Mouse (Mus musculus) embryonic facial prominence, embryonic 15.5 days (tissue): Measurements from ENCODE around the gene Vrk2. TPM values are rescaled to one million over a fixed set of nuclear protein-coding genes. Genes with fewer than 3 reads are reported as not detected.

Source experiments
- ATAC-seq: fragments of 200-750 bp; cut with Nextera tagmentation; 2 replicates; pipeline ENCODE4 v1.8.0; 2017; ENCODE audit warnings: low read depth, moderate TSS enrichment; ENCODE audit not compliant: insufficient number of reproducible peaks, low FRiP score, low TSS enrichment
- H3K27ac ChIP-seq: fragments of 300-500 bp; sonication (generic); replicated peaks from 2 replicates; pipeline ENCODE4 v1.5.1; 2015; ENCODE audit warnings: mild to moderate bottlenecking, inconsistent platforms
- H3K27me3 ChIP-seq: fragments of 300-500 bp; sonication (generic); 2 replicates; pipeline ENCODE4 v1.6.1; 2015; ENCODE audit warnings: inconsistent platforms
- H3K36me3 ChIP-seq: fragments of 300-500 bp; sonication (generic); 2 replicates; pipeline ENCODE4 v1.6.1; 2015; ENCODE audit warnings: mild to moderate bottlenecking, inconsistent platforms
- H3K4me1 ChIP-seq: fragments of 300-500 bp; sonication (generic); 2 replicates; pipeline ENCODE4 v1.6.1; 2015; ENCODE audit warnings: inconsistent platforms
- H3K4me2 ChIP-seq: fragments of 300-500 bp; sonication (generic); replicated peaks from 2 replicates; pipeline ENCODE4 v1.6.1; 2015; ENCODE audit warnings: mild to moderate bottlenecking, inconsistent platforms
- H3K4me3 ChIP-seq: fragments of 300-500 bp; sonication (generic); replicated peaks from 2 replicates; pipeline ENCODE4 v1.5.1; 2015; ENCODE audit warnings: mild to moderate bottlenecking, inconsistent platforms
- H3K9ac ChIP-seq: fragments of 300-500 bp; sonication (generic); 2 replicates; pipeline ENCODE4 v1.6.1; 2015; ENCODE audit warnings: inconsistent platforms
- H3K9me3 ChIP-seq: fragments of 300-500 bp; sonication (generic); replicated peaks from 2 replicates; pipeline ENCODE4 v1.6.1; 2016; ENCODE audit warnings: inconsistent platforms
- WGBS: fragments of 180-500 bp; shearing (Covaris S2); methylation state at CpG from one replicate; pipeline ENCODE4 v1.1.7; 2015; 5-methylcytosine and 5-hydroxymethylcytosine counted together
- polyA plus RNA-seq: library from polyadenylated mRNA; unstranded; fragments of >200 nt; fragmentation: Nextera tagmentation; extraction: Ambion mirVana; gene quantifications from 2 replicates; pipeline ENCODE4 v1.2.1, GENCODE M21; 2015

Gene Vrk2
- polyA plus RNA-seq, 1 experiment from 2014 or later = 20.3 TPM

GRCm38 (mm10) chr11:26598876-26599275 is 5.1 kb upstream of the Vrk2 start:
- H3K27me3 ChIP-seq = no peaks in the 10 kb centered on the region
- no peak overlapping the region for H3K9ac ChIP-seq
- H3K9me3 ChIP-seq = no peaks in the 10 kb centered on the region
- H3K4me1 ChIP-seq = no peaks in the 10 kb centered on the region
- H3K4me3 ChIP-seq = no peak overlapping the region
- no peak for ATAC-seq
- H3K4me2 ChIP-seq = no peak overlapping the region
- 66% methylated on average over 1 of the region's 1 CpGs for WGBS
- no peaks in the 10 kb centered on the region for H3K36me3 ChIP-seq
- H3K27ac ChIP-seq = no peak overlapping the region

DNA sequence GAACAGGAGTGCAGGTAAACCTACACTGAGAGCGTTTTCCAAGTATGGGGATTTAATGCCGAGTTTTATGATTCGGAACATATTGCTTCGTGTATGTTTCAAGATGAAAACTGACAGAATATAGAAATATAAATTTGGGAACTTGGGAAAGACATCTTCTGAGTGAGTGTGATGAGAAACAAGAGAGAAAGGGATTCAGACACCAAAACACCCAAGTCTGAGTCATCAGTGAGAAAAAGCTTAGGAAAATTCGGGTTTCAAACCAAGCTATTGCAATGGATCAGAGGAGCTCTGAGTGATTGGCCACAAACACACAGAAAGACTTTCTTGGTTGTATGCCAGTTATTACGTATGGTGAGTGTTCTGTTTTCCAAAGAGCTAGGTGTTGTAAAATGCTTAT is 4.0 kb upstream of the Vrk2 start:
- no peak overlapping the region for H3K4me3 ChIP-seq
- 63% methylated on average over 6 of the region's 6 CpGs for WGBS
- peaks cover under 1% of the 10 kb centered on the region for H3K4me1 ChIP-seq
- no peak overlapping the region for H3K27ac ChIP-seq
- no peaks in the 10 kb centered on the region for H3K9me3 ChIP-seq
- no peaks in the 10 kb centered on the region for H3K27me3 ChIP-seq
- ATAC-seq = no peak
- no peak overlapping the region for H3K4me2 ChIP-seq
- no peak overlapping the region for H3K9ac ChIP-seq
- H3K36me3 ChIP-seq = no peaks in the 10 kb centered on the region

- Histone ChIP-seq H3K9me3 (no peaks in the 10 kb centered on the region), H3K27ac (no peak overlapping the region), H3K36me3 (no peaks in the 10 kb centered on the region), H3K4me1 (peaks cover 6% of the 10 kb centered on the region), H3K9ac (no peak overlapping the region), H3K27me3 (no peaks in the 10 kb centered on the region), H3K4me3 (no peak overlapping the region), H3K4me2 (no peak overlapping the region)
- no peak for ATAC-seq
- 65% methylated on average over 6 of the region's 6 CpGs for WGBS
Observed at GRCm38 (mm10) chr11:26597145-26597544, 3.3 kb upstream of the Vrk2 start.

- Histone ChIP-seq H3K4me1 (peaks cover 6% of the 10 kb centered on the region), H3K4me3 (no peak overlapping the region), H3K9me3 (no peaks in the 10 kb centered on the region), H3K4me2 (no peak overlapping the region), H3K36me3 (no peaks in the 10 kb centered on the region), H3K27me3 (no peaks in the 10 kb centered on the region), H3K27ac (no peak overlapping the region), H3K9ac (no peak overlapping the region)
- WGBS = 95% methylated on average over 1 of the region's 1 CpGs
- no peak for ATAC-seq
Observed at GRCm38 (mm10) chr11:26596186-26596585, 2.4 kb upstream of the Vrk2 start.

DNA sequence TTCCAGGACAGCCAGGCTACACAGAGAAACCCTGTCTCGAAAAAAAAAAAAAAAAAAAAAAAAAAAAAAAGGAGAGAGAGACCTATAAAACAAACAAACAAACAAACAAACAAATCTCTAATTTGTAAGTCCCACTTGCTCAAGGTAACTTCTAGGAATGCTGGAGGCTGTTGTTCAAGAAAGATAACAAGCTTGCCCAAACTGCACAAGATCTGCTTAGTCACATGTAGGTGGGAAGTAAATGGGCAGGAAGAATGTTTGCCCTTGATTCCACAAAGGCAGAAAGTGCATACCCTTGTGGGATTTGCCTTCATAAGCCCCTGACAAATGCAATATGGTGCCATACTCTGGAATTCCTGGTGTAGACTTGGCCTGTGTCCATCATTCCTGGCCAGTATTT is 688 bp upstream of the Vrk2 start:
- WGBS = 83% methylated on average over 1 of the region's 1 CpGs
- Histone ChIP-seq H3K27ac (no peak overlapping the region), H3K36me3 (peaks cover 3% of the 10 kb centered on the region; the same call in 1 of the 2 replicates), H3K4me3 (no peak overlapping the region), H3K9ac (no peak overlapping the region), H3K9me3 (no peaks in the 10 kb centered on the region), H3K4me2 (no peak overlapping the region), H3K27me3 (no peaks in the 10 kb centered on the region), H3K4me1 (peaks cover 6% of the 10 kb centered on the region)
- no peak for ATAC-seq

DNA sequence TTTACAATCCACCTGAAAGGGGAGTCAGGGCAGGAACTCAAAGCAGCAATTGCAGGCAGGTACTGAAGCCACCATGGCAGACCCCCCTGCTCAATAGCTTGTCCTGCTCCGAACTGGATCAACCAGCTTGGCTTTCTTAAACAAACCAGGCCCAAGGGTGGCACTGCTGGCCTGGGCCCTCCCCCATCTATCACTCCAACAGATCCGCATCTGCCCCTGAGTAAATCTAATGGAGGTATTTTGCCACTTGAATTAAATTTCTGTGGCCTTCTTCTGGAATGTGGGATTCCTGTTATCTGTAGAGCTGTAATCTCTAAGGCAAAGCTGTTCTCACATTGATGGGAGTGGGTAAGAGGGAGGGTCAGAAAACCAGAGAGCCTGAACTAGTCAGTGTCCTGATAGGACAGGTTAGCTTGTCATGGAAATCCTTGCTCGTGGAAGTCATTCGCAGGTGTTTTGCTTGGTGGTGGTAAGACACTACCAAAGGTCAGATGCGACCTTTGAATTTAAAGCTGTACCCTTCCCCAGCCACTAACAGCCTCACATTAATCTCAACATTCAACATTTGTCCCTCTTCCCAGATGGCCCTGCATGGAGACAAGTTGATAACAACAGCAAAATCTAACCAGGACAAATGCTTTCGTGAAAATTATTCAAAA is 1.3 kb downstream of the Vrk2 start:
- H3K9me3 ChIP-seq = no peaks in the 10 kb centered on the region
- H3K4me2 ChIP-seq = peak overlapping the region; percentile 55
- peak overlapping the region; percentile 87 for H3K27ac ChIP-seq
- peak overlapping the region; percentile 68 for H3K4me3 ChIP-seq
- 27% methylated on average over 6 of the region's 6 CpGs for WGBS
- H3K27me3 ChIP-seq = no peaks in the 10 kb centered on the region
- peaks cover 6% of the 10 kb centered on the region for H3K4me1 ChIP-seq
- H3K9ac ChIP-seq = peak overlapping the region; percentile 53; the same call in 1 of the 2 replicates
- peaks cover 3% of the 10 kb centered on the region; the same call in 1 of the 2 replicates for H3K36me3 ChIP-seq
- ATAC-seq = no peak

GRCm38 (mm10) chr11:26587184-26587524 is 6.6 kb downstream of the Vrk2 start:
- Histone ChIP-seq H3K9ac (no peak overlapping the region), H3K9me3 (no peaks in the 10 kb centered on the region), H3K27me3 (no peaks in the 10 kb centered on the region), H3K4me3 (no peak overlapping the region), H3K4me2 (no peak overlapping the region), H3K4me1 (no peaks in the 10 kb centered on the region; the same call in 1 of the 2 replicates), H3K27ac (no peak overlapping the region), H3K36me3 (peaks cover 3% of the 10 kb centered on the region; the same call in 1 of the 2 replicates)
- no peak for ATAC-seq
- 85% methylated on average over 1 of the region's 1 CpGs for WGBS

DNA sequence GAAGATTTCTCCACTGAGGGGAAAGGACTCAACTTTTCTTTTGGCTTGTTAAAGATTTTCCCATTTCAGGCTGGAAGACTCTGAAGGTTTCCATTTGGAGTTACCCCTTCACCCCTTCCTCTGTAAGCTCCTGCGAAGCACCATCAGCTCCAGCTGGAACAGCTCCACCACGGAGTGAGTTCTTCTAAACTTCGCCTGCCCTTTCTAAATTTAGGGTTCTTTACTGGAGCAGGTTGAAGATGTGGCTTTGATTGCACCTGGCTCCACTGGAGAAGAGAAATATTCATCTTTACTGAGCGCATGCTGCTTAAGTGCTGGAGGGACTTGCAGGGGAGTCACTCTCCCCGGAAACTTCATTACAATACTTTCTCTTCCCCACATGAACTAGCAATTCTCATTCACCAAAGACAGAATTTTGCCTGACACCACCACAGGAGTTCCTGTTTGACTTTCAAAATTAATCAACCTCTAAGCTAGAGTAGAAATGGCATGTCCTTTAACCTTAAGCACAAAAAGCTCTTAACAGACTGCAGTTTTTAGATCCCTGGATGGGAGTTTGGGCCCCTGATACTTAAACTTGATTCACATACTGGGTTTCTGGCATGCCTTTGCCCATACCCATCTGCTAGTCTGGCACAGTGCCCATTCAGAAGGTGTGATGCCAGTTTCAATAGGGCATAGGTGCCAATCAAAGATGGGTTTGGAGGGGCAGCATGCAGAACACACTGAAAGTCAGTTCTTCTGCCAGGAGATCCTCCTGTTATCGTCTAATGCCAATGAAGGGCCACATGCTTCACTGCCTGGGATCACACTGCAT is 7.2 kb downstream of the Vrk2 start:
- Histone ChIP-seq H3K4me3 (no peak overlapping the region), H3K9ac (no peak overlapping the region), H3K4me1 (no peaks in the 10 kb centered on the region), H3K9me3 (no peaks in the 10 kb centered on the region), H3K27me3 (no peaks in the 10 kb centered on the region), H3K4me2 (no peak overlapping the region), H3K27ac (no peak overlapping the region), H3K36me3 (peaks cover 3% of the 10 kb centered on the region; the same call in 1 of the 2 replicates)
- no peak for ATAC-seq
- WGBS = 78% methylated on average over 6 of the region's 6 CpGs

DNA sequence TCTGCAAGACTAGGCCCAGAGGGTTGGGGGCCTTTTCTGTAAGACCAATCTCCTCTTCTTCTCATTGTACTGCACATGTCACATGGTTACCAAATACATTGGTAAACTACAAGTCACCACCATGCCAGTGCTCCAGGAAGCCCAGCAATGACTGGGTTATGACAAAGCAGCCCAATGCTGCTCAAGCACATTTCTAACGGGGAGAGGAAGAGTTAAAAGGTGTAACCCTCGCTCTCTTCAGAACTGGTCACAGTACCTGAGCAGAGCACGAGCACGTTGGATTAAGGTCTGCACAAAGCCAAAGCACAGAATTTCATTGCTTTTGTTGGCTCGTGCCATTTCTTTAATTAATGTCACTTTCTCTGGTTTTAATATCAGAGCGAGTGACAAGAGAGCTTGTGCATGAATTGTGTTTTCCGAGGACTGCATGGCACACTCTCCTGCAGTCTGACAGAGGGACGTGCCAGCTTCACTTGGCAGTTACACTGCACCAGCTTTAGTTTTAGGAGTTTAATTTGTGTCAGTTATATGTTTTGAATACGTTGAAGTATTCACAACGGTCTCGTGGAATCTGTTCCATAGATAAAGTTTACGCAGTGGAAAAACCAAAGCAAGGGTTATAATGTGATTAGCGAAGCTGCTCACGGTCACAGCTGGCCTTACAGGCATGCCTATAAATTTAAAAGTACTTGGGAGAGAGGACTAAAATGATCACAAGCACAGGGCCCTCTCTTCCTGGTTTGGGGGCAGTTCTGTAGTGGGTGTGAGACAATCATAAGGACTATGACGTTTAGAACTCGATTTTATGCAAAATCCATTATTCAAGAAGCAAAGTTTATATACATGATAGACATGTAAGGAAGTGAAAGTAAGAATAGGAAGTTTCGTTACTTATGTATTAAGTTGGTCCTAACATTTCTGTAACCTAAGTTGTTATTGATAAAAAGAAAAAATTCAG is 8.1 kb downstream of the Vrk2 start:
- Histone ChIP-seq H3K9me3 (no peaks in the 10 kb centered on the region), H3K9ac (no peak overlapping the region), H3K4me2 (no peak overlapping the region), H3K36me3 (peaks cover 3% of the 10 kb centered on the region; the same call in 1 of the 2 replicates), H3K27me3 (no peaks in the 10 kb centered on the region), H3K4me1 (no peaks in the 10 kb centered on the region), H3K27ac (no peak overlapping the region), H3K4me3 (no peak overlapping the region)
- 66% methylated on average over 17 of the region's 17 CpGs for WGBS
- no peak for ATAC-seq

DNA sequence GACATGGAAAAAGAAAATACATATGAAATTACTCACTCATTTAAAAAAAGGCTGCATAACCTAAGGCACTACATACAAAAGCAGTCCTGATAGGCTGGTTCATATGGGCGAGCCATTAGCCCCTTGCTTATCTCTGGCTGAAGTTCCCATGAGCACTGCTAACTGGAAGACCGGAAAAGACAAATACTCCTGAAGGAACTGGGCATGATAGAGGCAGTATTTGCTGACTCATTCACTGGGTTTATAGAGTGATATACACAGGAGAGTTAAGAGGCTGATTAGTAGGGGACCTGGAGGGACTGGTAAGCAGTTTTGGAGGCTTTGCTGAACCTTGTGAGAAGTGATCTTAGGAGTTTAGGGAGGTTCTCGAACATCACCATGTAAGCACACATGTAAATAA is 42.2 kb downstream of the Vrk2 start:
- H3K27ac ChIP-seq = no peak overlapping the region
- no peaks in the 10 kb centered on the region for H3K4me1 ChIP-seq
- no peaks in the 10 kb centered on the region for H3K36me3 ChIP-seq
- H3K27me3 ChIP-seq = no peaks in the 10 kb centered on the region
- H3K9me3 ChIP-seq = no peaks in the 10 kb centered on the region
- no peak overlapping the region for H3K4me2 ChIP-seq
- no peak for ATAC-seq
- no peak overlapping the region for H3K9ac ChIP-seq
- 84% methylated on average over 3 of the region's 3 CpGs for WGBS
- H3K4me3 ChIP-seq = no peak overlapping the region

DNA sequence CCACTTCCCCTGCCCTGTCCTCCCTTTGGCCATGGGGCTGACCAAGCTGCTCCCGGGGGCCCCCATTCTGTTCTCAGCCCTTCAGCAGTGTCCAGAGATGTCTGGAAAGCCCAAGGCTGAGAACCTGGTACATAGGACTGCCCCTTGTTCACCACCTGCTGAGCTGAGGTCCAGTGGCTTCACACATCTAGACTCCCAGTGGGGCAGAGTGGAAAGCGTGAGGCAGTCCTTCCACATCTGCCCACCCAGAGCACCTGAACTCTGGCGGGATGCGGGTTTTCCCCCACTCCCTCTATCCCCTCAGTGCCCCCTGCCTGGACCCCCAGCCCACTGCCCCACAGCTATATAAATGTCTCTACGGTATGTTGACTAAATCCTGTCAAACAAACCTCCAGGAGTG is 56.0 kb downstream of the Vrk2 start:
- WGBS = 80% methylated on average over 5 of the region's 5 CpGs

More for the DNA sequence above, 56.0 kb downstream of the Vrk2 start:
- H3K27ac ChIP-seq = no peak overlapping the region
- H3K27me3 ChIP-seq = no peaks in the 10 kb centered on the region
- no peak overlapping the region for H3K9ac ChIP-seq
- H3K4me3 ChIP-seq = no peak overlapping the region
- H3K36me3 ChIP-seq = no peaks in the 10 kb centered on the region
- H3K4me2 ChIP-seq = no peak overlapping the region
- no peaks in the 10 kb centered on the region for H3K4me1 ChIP-seq
- ATAC-seq = peak; percentile 29; the same call in 1 of the 2 replicates
- no peaks in the 10 kb centered on the region for H3K9me3 ChIP-seq
